Comparison of ENCODE assay signal across 10 mouse cellular contexts in the genomic region with DNA sequence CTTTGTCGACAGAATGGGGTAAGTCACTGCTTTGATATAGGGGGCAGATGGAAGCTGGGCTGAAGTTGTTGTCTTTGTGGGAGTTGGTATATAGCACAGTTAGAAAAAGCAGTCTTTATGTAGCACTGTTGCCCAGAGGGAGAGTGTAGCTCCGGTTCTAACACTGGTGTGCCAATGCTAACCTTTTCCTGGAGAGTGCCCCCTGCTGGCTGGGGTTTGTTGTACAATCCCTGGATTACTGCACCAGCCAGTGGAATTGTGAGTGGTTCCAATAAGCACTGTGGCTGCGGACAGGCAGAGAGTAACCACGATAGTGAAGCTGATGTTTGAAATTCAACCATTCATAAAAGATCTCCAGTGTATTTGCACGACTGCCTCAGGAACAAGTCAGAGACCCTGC. TPM values are rescaled to one million over a fixed set of nuclear protein-coding genes. Genes with fewer than 3 reads are reported as not detected.
DNase-seq lines count a peak whose midpoint lies in the region; ATAC-seq lines count a peak whose summit lies in the region.
"Had no signal": no experiment of that assay in that cellular context is flagged by ENCODE, and none has a peak within 500 bp of the region (broad histone marks: within the 10 kb centered on the region; RNA-seq: fewer than 3 reads in every experiment).

No protein-coding gene starts in this region.

- H3K9me3 ChIP-seq in forebrain, embryonic 14.5 days (replicated peaks; ENCODE audit: control insufficient read depth, low read length), result no peaks in the 10 kb centered on the region
- H3K9me3 ChIP-seq: embryonic facial prominence, embryonic 13.5 days; limb, embryonic 15.5 days had no signal

- no peaks in the 10 kb centered on the region for H3K36me3 ChIP-seq in forebrain, embryonic 14.5 days (ENCODE audit: control insufficient read depth, insufficient read depth, low read length)
- H3K36me3 ChIP-seq: embryonic facial prominence, embryonic 13.5 days; limb, embryonic 15.5 days had no signal

- WGBS in forebrain, embryonic 14.5 days, result 84% methylated on average over 5 of the region's 5 CpGs

- no peak overlapping the region for H3K9ac ChIP-seq in forebrain, embryonic 14.5 days (ENCODE audit: low read length)
- H3K9ac ChIP-seq: embryonic facial prominence, embryonic 13.5 days; limb, embryonic 15.5 days had no signal

- no peak overlapping the region for H3K4me3 ChIP-seq in forebrain, embryonic 14.5 days (ENCODE audit: low read depth, low read length)
- H3K4me3 ChIP-seq: embryonic facial prominence, embryonic 13.5 days; limb, embryonic 15.5 days had no signal

- DNase-seq in frontal cortex, postnatal 10 days (ENCODE audit: low spot score in 2 of 2), result no peak
- DNase-seq in retina, postnatal 1 day, result peak; percentile 19
- DNase-seq in retina, embryonic 14.5 days (ENCODE audit: low spot score), result no peak
- DNase-seq in kidney, postnatal 14 days, result peak; percentile 24
- peak; percentile 14 for DNase-seq in thymus, postnatal 25 days
- no peak for DNase-seq in forebrain, embryonic 14.5 days (ENCODE audit: low spot score)
- DNase-seq in layer of hippocampus, adult 18-20 months (ENCODE audit: low spot score in 2 of 2), result no peak

- H3K27ac ChIP-seq in forebrain, embryonic 14.5 days (ENCODE audit: low read depth, low read length), result no peak overlapping the region
- H3K27ac ChIP-seq: embryonic facial prominence, embryonic 13.5 days; limb, embryonic 15.5 days had no signal

- H3K4me1 ChIP-seq in forebrain, embryonic 14.5 days (ENCODE audit: control insufficient read depth, insufficient read depth, low read length), result no peaks in the 10 kb centered on the region
- H3K4me1 ChIP-seq: limb, embryonic 15.5 days had no signal

- no peak overlapping the region for H3K4me2 ChIP-seq in forebrain, embryonic 14.5 days (ENCODE audit: low read length)
- H3K4me2 ChIP-seq: embryonic facial prominence, embryonic 13.5 days; limb, embryonic 15.5 days had no signal

- peak; percentile 42; the same call in 1 of the 2 replicates for ATAC-seq in frontal cortex, adult (ENCODE audit: low TSS enrichment)
- ATAC-seq in forebrain, embryonic 14.5 days, result no peak

- H3K27me3 ChIP-seq in forebrain, embryonic 14.5 days (replicated peaks; ENCODE audit: control insufficient read depth, insufficient read depth, low read length), result no peaks in the 10 kb centered on the region
- H3K27me3 ChIP-seq: embryonic facial prominence, embryonic 13.5 days had no signal

RNA-seq across cellular contexts. Expression of a gene that starts 31.1 kb away (rescaled TPM):
- polyA plus RNA-seq in forebrain, embryonic 14.5 days (2014; fragmentation: Nextera tagmentation; extraction: Ambion mirVana), result 0.53 and 0.64 TPM in 2 replicates
- total RNA-seq in layer of hippocampus, adult 18-20 months (2021), result under 1 TPM; 0.32 to 0.46 TPM

Comparison
In these comparisons a context has a peak if more than half of its experiments do, and no peak if none do; other contexts are left out.
1. DNase-seq: peak in retina, postnatal 1 day (single experiment), kidney, postnatal 14 days (single experiment) and thymus, postnatal 25 days (single experiment); none in frontal cortex, postnatal 10 days (0 of 2), retina, embryonic 14.5 days (single experiment), forebrain, embryonic 14.5 days (single experiment) and layer of hippocampus, adult 18-20 months (0 of 2).